Mouse (Mus musculus): ENCODE results near the gene Adgrd1.

DNA sequence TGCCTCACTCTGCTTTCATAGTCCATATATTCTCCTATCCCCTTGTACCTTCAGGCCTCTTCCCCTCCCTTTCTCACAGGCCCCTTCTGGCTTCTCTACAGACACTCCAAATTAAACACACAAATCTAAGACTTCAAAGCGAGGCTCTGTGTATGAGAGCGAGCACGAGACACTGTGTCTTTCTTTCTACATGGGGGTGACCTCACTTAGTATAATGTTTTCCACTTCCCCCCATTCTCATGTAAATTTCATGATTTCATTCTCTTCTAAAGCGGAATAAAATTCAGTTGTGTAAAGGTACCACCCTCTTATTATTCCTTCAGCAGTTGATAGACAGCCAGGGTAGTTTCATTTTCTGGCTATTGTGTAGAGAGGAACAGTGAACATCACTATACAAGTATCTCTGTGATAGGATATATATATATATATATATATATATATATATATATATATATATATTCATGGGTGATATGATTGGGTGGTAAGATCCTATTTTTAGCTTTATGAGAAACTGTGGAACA lies 21.1 kb downstream of the Adgrd1 start:
- TF ChIP-seq EP300 (IDR thresholded peaks at IDR 0.05; ENCODE audit: low read depth) = no peak
- no peak for TF ChIP-seq CTCF (IDR thresholded peaks at IDR 0.05; ENCODE audit: low read depth)
